Mouse (Mus musculus) brain, embryonic 14.5 days (tissue): ENCODE results near the gene Shisa9.

Experiments
- CTCF ChIP-seq: fragments of 200-500 bp; IDR thresholded peaks from 2 replicates; pipeline ENCODE4 v1.5.1; 2012; ENCODE audit warnings: inconsistent platforms, mild to moderate bottlenecking, moderate library complexity, borderline replicate concordance; ENCODE audit not compliant: insufficient read depth, insufficient read length; ENCODE audit errors: extremely low read depth
- POLR2A ChIP-seq: fragments of 200-500 bp; IDR thresholded peaks from 2 replicates; pipeline ENCODE4 v1.6.1; 2012; ENCODE audit warnings: mild to moderate bottlenecking, inconsistent platforms, borderline replicate concordance; ENCODE audit not compliant: poor library complexity, insufficient read depth, insufficient read length, severe bottlenecking; ENCODE audit errors: extremely low read depth

- no peak for TF ChIP-seq CTCF
- TF ChIP-seq POLR2A: no peak
Observed at GRCm38 (mm10) chr16:12040935-12041334, 57.0 kb downstream of the Shisa9 start.
